Mouse (Mus musculus): ENCODE measurements around the gene Pla2g2f. TPM values are rescaled to one million over a fixed set of nuclear protein-coding genes. Genes with fewer than 3 reads are reported as not detected.

The Pla2g2f gene
- polyA plus RNA-seq, 1 experiment: 14.5 TPM

GRCm38 (mm10) chr4:138718586-138719263 lies 38.7 kb downstream of the Pla2g2f start:
- Histone ChIP-seq H3K4me1 (ENCODE audit: control insufficient read depth, insufficient read depth, insufficient read length, low read length) (no peaks in the 10 kb centered on the region), H3K27ac (ENCODE audit: insufficient read depth, low read depth, low read length) (no peak overlapping the region), H3K4me3 (ENCODE audit: low read depth, low read length) (no peak overlapping the region), H3K36me3 (ENCODE audit: control insufficient read depth, insufficient read depth, low read length) (no peaks in the 10 kb centered on the region), H3K27me3 (ENCODE audit: control insufficient read depth, insufficient read depth, low read length) (no peaks in the 10 kb centered on the region)
- WGBS: 61% methylated on average over 5 of the region's 5 CpGs
- TF ChIP-seq POLR2A (IDR thresholded peaks at IDR 0.05; ENCODE audit: low read depth, low read length) (no peak), CTCF (IDR thresholded peaks at IDR 0.05; ENCODE audit: extremely low read depth, insufficient read length, insufficient replicate concordance, low read depth, low read length) (no peak)

- H3K27me3 ChIP-seq (ENCODE audit: control insufficient read depth, insufficient read depth, low read length): no peaks in the 10 kb centered on the region
- H3K4me3 ChIP-seq (ENCODE audit: low read depth, low read length): no peak overlapping the region
- WGBS: 81% methylated on average over 9 of the region's 9 CpGs
- H3K27ac ChIP-seq (ENCODE audit: insufficient read depth, low read depth, low read length): no peak overlapping the region
- no peaks in the 10 kb centered on the region for H3K36me3 ChIP-seq (ENCODE audit: control insufficient read depth, insufficient read depth, low read length)
- H3K4me1 ChIP-seq (ENCODE audit: control insufficient read depth, insufficient read depth, insufficient read length, low read length): no peaks in the 10 kb centered on the region
- TF ChIP-seq CTCF (IDR thresholded peaks at IDR 0.05; ENCODE audit: extremely low read depth, insufficient read length, insufficient replicate concordance, low read depth, low read length) (no peak), POLR2A (IDR thresholded peaks at IDR 0.05; ENCODE audit: low read depth, low read length) (no peak)
Observed at GRCm38 (mm10) chr4:138716697-138717096, 40.7 kb downstream of the Pla2g2f start.

GRCm38 (mm10) chr4:138714186-138714585 lies 43.2 kb downstream of the Pla2g2f start:
- Histone ChIP-seq H3K27me3 (ENCODE audit: control insufficient read depth, insufficient read depth, low read length) (no peaks in the 10 kb centered on the region), H3K27ac (ENCODE audit: insufficient read depth, low read depth, low read length) (no peak overlapping the region), H3K36me3 (ENCODE audit: control insufficient read depth, insufficient read depth, low read length) (no peaks in the 10 kb centered on the region), H3K4me3 (ENCODE audit: low read depth, low read length) (no peak overlapping the region), H3K4me1 (ENCODE audit: control insufficient read depth, insufficient read depth, insufficient read length, low read length) (no peaks in the 10 kb centered on the region)
- TF ChIP-seq CTCF (IDR thresholded peaks at IDR 0.05; ENCODE audit: extremely low read depth, insufficient read length, insufficient replicate concordance, low read depth, low read length) (no peak), POLR2A (IDR thresholded peaks at IDR 0.05; ENCODE audit: low read depth, low read length) (no peak)
- 76% methylated on average over 1 of the region's 1 CpGs for WGBS

GRCm38 (mm10) chr4:138712621-138713020 lies 44.8 kb downstream of the Pla2g2f start:
- 73% methylated on average over 8 of the region's 8 CpGs for WGBS
- no peak for TF ChIP-seq POLR2A (IDR thresholded peaks at IDR 0.05; ENCODE audit: low read depth, low read length)
- no peak for TF ChIP-seq CTCF (IDR thresholded peaks at IDR 0.05; ENCODE audit: extremely low read depth, insufficient read length, insufficient replicate concordance, low read depth, low read length)
- Histone ChIP-seq H3K36me3 (ENCODE audit: control insufficient read depth, insufficient read depth, low read length) (no peaks in the 10 kb centered on the region), H3K27me3 (ENCODE audit: control insufficient read depth, insufficient read depth, low read length) (no peaks in the 10 kb centered on the region), H3K27ac (ENCODE audit: insufficient read depth, low read depth, low read length) (no peak overlapping the region), H3K4me3 (ENCODE audit: low read depth, low read length) (no peak overlapping the region), H3K4me1 (ENCODE audit: control insufficient read depth, insufficient read depth, insufficient read length, low read length) (no peaks in the 10 kb centered on the region; the same call in 1 of the 2 replicates)

DNA sequence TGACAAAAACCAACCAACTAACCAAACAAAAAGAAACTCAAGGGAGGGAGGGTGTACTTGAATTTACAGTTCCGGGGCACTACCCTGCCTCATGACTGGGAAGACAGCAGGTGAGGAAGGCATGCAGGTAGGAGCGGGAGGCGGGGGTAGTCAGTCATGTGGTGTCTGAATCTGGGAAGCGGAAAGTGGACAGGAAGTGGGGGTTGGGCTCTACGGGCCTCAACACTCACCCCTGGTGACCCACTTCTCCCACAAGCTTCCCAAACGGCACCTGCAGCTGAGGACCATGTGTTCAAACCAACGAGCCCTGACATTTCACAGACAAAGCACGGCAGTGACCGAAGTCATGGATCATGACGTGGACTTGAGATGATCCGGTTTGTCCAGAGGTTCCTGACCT lies 45.3 kb downstream of the Pla2g2f start:
- H3K27ac ChIP-seq (ENCODE audit: insufficient read depth, low read depth, low read length): no peak overlapping the region
- TF ChIP-seq POLR2A (IDR thresholded peaks at IDR 0.05; ENCODE audit: low read depth, low read length): no peak
- no peak for TF ChIP-seq CTCF (IDR thresholded peaks at IDR 0.05; ENCODE audit: extremely low read depth, insufficient read length, insufficient replicate concordance, low read depth, low read length)
- WGBS: 77% methylated on average over 11 of the region's 11 CpGs
- no peaks in the 10 kb centered on the region for H3K27me3 ChIP-seq (ENCODE audit: control insufficient read depth, insufficient read depth, low read length)
- H3K4me3 ChIP-seq (ENCODE audit: low read depth, low read length): no peak overlapping the region
- H3K36me3 ChIP-seq (ENCODE audit: control insufficient read depth, insufficient read depth, low read length): no peaks in the 10 kb centered on the region
- H3K4me1 ChIP-seq (ENCODE audit: control insufficient read depth, insufficient read depth, insufficient read length, low read length): no peaks in the 10 kb centered on the region; the same call in 1 of the 2 replicates

DNA sequence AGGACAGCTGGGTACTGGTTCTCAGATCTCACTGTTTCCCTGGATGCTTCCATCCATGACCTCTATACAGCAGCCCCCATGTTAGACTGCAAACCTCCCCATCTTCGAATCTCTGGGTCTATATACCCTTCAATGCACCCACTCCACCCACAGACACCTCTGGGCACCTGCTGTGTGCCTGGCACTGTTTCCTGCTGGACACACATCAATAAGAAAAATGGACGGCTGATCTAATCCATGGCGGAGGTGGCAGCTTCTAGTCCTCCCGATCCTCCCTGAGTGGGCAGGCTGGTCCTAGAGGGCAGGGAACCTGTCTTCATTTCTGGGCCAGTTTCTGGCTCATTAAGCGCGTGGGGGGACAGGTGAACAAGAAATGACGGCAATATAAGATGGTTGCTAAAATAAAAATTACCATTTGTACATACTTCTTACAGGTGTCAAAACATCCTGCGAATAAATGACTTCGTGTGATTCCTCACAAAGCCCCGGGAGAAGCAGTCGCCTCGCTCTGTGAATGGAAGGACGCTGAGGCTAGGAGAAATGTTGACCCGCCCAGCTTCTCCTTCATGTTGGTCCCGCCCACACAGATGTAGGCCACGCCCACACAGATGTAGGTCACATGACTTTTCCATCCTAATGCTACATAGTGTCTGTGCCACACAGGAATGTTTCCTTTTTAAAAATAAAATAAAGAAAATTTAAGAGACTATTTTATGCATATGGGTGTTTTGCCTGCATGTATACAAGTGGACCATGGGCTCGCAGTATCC lies 46.2 kb downstream of the Pla2g2f start:
- H3K36me3 ChIP-seq (ENCODE audit: control insufficient read depth, insufficient read depth, low read length): no peaks in the 10 kb centered on the region
- no peak overlapping the region for H3K4me3 ChIP-seq (ENCODE audit: low read depth, low read length)
- H3K27ac ChIP-seq (ENCODE audit: insufficient read depth, low read depth, low read length): no peak overlapping the region
- no peaks in the 10 kb centered on the region for H3K27me3 ChIP-seq (ENCODE audit: control insufficient read depth, insufficient read depth, low read length)
- H3K4me1 ChIP-seq (ENCODE audit: control insufficient read depth, insufficient read depth, insufficient read length, low read length): no peaks in the 10 kb centered on the region; the same call in 1 of the 2 replicates
- 61% methylated on average over 17 of the region's 17 CpGs for WGBS
- TF ChIP-seq POLR2A (IDR thresholded peaks at IDR 0.05; ENCODE audit: low read depth, low read length) (no peak), CTCF (IDR thresholded peaks at IDR 0.05; ENCODE audit: extremely low read depth, insufficient read length, insufficient replicate concordance, low read depth, low read length) (no peak)

DNA sequence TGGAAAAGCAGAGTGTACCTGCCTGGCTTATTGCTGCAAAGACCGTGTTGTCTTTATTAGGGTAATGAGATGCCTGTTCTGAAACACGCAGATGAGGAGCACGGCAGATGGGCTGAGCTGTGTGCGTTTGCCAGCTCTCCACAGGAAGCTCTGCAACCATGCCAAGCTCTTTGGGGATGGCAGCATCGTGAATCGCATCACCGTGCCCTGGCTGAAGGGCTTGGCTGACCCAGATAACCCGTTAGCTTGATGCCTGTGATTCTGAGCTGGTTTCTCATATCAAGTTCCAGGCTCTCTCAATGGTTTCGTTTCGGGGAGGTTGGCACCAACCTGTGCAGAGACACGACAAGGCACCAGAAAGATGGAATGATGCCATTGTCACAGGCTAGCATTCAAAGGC lies 46.8 kb downstream of the Pla2g2f start:
- H3K27me3 ChIP-seq (ENCODE audit: control insufficient read depth, insufficient read depth, low read length): no peaks in the 10 kb centered on the region
- no peak for TF ChIP-seq CTCF (IDR thresholded peaks at IDR 0.05; ENCODE audit: extremely low read depth, insufficient read length, insufficient replicate concordance, low read depth, low read length)
- 86% methylated on average over 11 of the region's 11 CpGs for WGBS

More for the DNA sequence above, 46.8 kb downstream of the Pla2g2f start:
- no peak overlapping the region for H3K27ac ChIP-seq (ENCODE audit: insufficient read depth, low read depth, low read length)
- no peaks in the 10 kb centered on the region for H3K36me3 ChIP-seq (ENCODE audit: control insufficient read depth, insufficient read depth, low read length)
- H3K4me3 ChIP-seq (ENCODE audit: low read depth, low read length): no peak overlapping the region
- no peaks in the 10 kb centered on the region; the same call in 1 of the 2 replicates for H3K4me1 ChIP-seq (ENCODE audit: control insufficient read depth, insufficient read depth, insufficient read length, low read length)
